Mouse (Mus musculus): ENCODE results near the gene Hnrnpa0. TPM values are rescaled to one million over a fixed set of nuclear protein-coding genes. Genes with fewer than 3 reads are reported as not detected.

Gene Hnrnpa0
- polyA plus RNA-seq, 1 experiment from 2014 or later = 72.5 TPM

DNA sequence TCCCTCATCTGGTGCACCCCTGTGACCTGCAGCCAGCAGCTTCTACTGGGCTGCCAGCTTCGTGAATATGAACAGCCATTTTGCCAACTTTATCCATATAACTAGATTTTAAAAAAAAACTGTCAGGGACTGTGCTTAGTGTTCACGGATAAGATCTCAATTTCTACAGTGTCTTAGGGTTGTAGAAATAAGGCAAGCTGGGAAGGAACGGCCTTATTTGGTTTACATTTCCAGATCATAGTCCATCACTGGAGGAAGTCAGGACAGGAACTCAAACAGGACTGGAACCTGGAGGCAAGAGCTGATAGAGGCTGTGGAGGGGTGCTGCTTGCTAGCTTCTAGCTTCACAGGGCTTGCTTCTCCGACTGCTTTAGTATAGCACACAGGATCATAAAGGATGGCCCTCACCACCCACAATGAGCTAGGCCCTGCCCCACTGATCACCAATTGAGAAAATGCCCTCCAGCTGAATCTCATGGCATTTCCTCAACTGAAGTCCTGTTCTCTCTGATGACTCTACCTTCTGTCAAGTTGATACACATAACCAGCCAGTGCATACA lies 1.4 kb upstream of the Hnrnpa0 start:
- Histone ChIP-seq H3K36me3 (ENCODE audit: control insufficient read depth, insufficient read depth, low read length) (peaks cover 10% of the 10 kb centered on the region; the same call in 1 of the 2 replicates), H3K9me3 (ENCODE audit: control insufficient read depth, low read length) (no peaks in the 10 kb centered on the region), H3K9ac (replicated peaks; ENCODE audit: low read length) (peak overlapping the region; percentile 99), H3K27ac (replicated peaks; ENCODE audit: low read depth, low read length) (peak overlapping the region; percentile 100), H3K4me1 (ENCODE audit: control insufficient read depth, insufficient read depth, low read length) (peaks cover 22% of the 10 kb centered on the region), H3K27me3 (ENCODE audit: control insufficient read depth, insufficient read depth, low read length) (no peaks in the 10 kb centered on the region), H3K4me2 (ENCODE audit: low read length) (peak overlapping the region; percentile 82), H3K4me3 (replicated peaks; ENCODE audit: low read depth, low read length) (peak overlapping the region; percentile 93)
- 35% methylated on average over 4 of the region's 4 CpGs for WGBS
- DNase-seq = no peak
- ATAC-seq (ENCODE audit: low FRiP score, low TSS enrichment) = no peak

DNA sequence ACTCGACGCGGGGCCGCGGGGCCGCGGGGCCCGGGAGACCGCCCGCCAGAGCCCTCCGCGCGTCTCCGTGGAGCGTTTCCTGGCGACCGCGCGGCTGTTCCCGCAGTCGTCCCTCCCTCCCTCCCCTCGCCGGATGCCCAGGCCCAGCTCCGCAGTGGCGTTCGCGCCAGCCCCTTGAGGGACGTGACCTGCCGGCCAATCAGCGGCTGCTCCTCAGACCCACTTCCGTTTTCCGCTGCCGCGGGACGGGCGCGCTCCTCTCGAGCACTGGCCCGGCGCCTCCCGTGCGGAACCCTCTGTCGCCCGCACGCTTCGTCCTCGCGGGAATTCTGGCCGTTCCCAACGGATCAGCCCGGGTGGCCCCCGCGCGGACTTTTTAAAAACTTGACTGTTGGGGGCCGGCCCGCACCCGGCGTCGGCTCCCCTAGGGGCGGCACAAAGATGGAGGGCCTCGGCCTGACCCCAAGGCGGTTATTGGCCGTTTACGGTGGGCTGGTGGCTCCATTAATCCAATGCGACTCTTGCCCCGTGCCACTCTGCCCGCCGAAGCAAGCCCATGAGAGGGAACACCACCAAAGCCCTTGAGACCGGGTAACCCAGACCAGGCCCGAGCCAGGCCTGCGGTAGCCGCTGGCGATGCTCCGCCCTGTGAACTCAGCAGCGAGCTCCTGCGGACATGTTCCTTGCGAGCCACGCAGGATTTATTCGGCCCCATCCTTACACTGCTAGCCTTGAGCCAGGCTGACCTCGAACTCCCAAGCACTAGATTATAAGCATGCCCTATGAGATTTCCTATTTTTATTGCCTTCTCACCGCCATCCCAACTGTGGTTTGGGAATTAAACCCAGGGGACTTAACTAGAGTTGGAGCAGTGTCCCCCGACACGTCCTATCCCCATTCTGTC lies 664 bp upstream of the Hnrnpa0 start:
- H3K9me3 ChIP-seq (ENCODE audit: control insufficient read depth, low read length) = no peaks in the 10 kb centered on the region
- H3K4me3 ChIP-seq (replicated peaks; ENCODE audit: low read depth, low read length) = peak overlapping the region; percentile 93
- peak overlapping the region; percentile 100 for H3K27ac ChIP-seq (replicated peaks; ENCODE audit: low read depth, low read length)
- peak overlapping the region; percentile 99 for H3K9ac ChIP-seq (replicated peaks; ENCODE audit: low read length)
- DNase-seq = peak; percentile 97
- no peaks in the 10 kb centered on the region for H3K27me3 ChIP-seq (ENCODE audit: control insufficient read depth, insufficient read depth, low read length)
- peaks cover 24% of the 10 kb centered on the region for H3K4me1 ChIP-seq (ENCODE audit: control insufficient read depth, insufficient read depth, low read length)
- peaks cover 10% of the 10 kb centered on the region; the same call in 1 of the 2 replicates for H3K36me3 ChIP-seq (ENCODE audit: control insufficient read depth, insufficient read depth, low read length)
- under 1% methylated on average over 83 of the region's 83 CpGs for WGBS
- ATAC-seq (ENCODE audit: low FRiP score, low TSS enrichment) = peak; percentile 97
- peak overlapping the region; percentile 82 for H3K4me2 ChIP-seq (ENCODE audit: low read length)

DNA sequence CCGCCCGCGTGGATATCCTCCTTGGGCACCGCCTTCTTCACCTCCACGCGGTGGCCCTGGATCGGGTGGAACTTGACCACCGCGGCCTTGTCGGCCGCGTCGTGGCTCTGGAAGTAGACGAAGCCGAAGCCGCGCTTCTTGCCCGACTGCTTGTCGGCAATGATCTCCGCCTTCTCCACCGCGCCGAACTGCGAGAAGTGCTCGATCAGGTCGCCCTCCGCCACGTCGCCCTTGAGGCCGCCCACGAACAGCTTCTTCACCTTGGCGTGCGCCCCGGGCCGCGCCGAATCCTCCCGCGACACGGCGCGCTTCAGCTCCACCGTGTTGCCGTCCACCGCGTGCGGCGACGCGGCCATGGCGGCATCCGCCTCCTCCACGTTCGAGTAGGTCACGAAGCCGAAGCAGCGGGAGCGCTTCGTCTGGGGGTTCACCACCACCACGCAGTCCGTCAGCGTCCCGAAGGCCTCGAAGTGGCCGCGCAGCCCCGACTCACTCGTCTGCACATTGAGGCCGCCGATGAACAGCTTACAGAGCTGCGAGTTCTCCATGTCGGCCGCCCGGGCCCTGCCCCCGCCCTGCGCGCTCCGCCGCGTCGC lies 492 bp downstream of the Hnrnpa0 start:
- Histone ChIP-seq H3K4me2 (ENCODE audit: low read length) (peak overlapping the region; percentile 83), H3K27ac (replicated peaks; ENCODE audit: low read depth, low read length) (peak overlapping the region; percentile 100), H3K9ac (replicated peaks; ENCODE audit: low read length) (peak overlapping the region; percentile 99), H3K9me3 (ENCODE audit: control insufficient read depth, low read length) (no peaks in the 10 kb centered on the region), H3K4me3 (replicated peaks; ENCODE audit: low read depth, low read length) (peak overlapping the region; percentile 93), H3K36me3 (ENCODE audit: control insufficient read depth, insufficient read depth, low read length) (peaks cover 10% of the 10 kb centered on the region; the same call in 1 of the 2 replicates), H3K4me1 (ENCODE audit: control insufficient read depth, insufficient read depth, low read length) (peaks cover 24% of the 10 kb centered on the region), H3K27me3 (ENCODE audit: control insufficient read depth, insufficient read depth, low read length) (no peaks in the 10 kb centered on the region)
- ATAC-seq (ENCODE audit: low FRiP score, low TSS enrichment) (peak; percentile 34), DNase-seq (peak; percentile 76)
- under 1% methylated on average over 81 of the region's 81 CpGs for WGBS

DNA sequence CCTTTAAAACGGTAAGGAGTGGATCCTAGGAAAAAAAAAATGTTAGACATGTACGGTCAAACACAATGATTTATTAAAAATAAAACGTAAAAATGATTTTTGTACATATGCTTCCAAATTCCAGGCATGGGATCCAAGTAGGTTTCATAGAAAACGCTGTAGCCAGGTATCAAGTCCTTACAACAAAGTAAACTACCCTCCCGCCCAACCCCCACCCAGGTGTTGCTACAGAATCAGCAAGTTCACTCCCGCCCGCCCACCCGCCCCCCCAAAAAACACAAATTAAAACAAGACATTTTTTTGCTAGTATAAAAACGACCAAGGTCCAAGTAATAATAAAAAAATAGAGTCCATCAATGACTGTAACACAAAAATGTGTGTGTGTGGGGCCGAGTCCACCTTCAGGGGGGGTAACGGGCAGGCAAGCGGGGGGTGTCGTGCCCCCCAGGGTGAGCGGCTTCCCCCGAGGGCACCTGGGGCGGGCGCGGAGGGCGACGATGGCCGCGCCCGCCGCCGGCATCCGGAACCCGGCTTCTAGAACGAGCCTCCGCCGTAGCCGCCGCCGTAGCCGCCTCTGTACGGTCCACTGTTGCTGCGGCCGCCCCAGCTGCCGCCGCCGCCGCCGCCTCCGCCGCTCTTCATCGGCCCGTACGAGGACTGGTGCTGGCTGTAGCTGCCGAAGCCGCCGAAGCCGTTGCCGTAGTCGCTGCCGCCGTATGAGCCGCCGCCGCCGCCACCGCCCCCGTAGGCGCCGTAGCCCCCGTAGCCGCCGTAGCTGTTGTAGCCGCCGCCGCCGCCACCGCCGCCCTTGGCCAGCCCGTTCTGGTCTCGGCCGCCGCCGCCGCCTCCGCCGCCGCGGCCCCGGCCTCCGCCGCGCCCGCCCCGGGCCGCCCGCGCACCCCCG lies 1.2 kb downstream of the Hnrnpa0 start:
- H3K9me3 ChIP-seq (ENCODE audit: control insufficient read depth, low read length) = no peaks in the 10 kb centered on the region
- H3K27ac ChIP-seq (replicated peaks; ENCODE audit: low read depth, low read length) = peak overlapping the region; percentile 100
- H3K4me2 ChIP-seq (ENCODE audit: low read length) = peak overlapping the region; percentile 83
- peak overlapping the region; percentile 93 for H3K4me3 ChIP-seq (replicated peaks; ENCODE audit: low read depth, low read length)
- DNase-seq = peak; percentile 35
- under 1% methylated on average over 81 of the region's 92 CpGs for WGBS
- peaks cover 10% of the 10 kb centered on the region; the same call in 1 of the 2 replicates for H3K36me3 ChIP-seq (ENCODE audit: control insufficient read depth, insufficient read depth, low read length)
- no peak for ATAC-seq (ENCODE audit: low FRiP score, low TSS enrichment)
- H3K27me3 ChIP-seq (ENCODE audit: control insufficient read depth, insufficient read depth, low read length) = no peaks in the 10 kb centered on the region
- peaks cover 24% of the 10 kb centered on the region for H3K4me1 ChIP-seq (ENCODE audit: control insufficient read depth, insufficient read depth, low read length)
- H3K9ac ChIP-seq (replicated peaks; ENCODE audit: low read length) = peak overlapping the region; percentile 99

DNA sequence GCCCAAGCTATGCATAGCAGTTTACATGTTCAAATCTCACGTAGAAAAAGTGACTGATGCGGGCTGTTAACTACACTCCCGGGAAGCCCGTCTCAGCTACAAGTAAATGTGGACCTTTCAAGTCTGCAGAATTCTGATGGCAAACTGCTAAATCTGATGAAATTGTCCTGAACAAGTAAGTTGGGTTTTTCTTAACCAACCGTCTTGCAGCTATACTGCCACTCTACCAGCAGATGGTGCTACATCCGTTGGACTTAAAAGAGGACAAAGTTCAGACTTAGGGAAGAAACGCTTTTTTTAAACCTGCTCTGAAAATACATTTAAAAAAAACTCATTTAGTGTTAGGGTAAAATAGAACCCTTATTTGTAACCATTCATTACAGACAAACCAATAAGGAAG lies 2.2 kb downstream of the Hnrnpa0 start:
- peak overlapping the region; percentile 83 for H3K4me2 ChIP-seq (ENCODE audit: low read length)
- H3K9ac ChIP-seq (replicated peaks; ENCODE audit: low read length) = no peak overlapping the region
- 31% methylated on average over 7 of the region's 7 CpGs for WGBS
- H3K4me1 ChIP-seq (ENCODE audit: control insufficient read depth, insufficient read depth, low read length) = peaks cover 24% of the 10 kb centered on the region
- DNase-seq (peak; percentile 88), ATAC-seq (ENCODE audit: low FRiP score, low TSS enrichment) (no peak)
- peaks cover 10% of the 10 kb centered on the region; the same call in 1 of the 2 replicates for H3K36me3 ChIP-seq (ENCODE audit: control insufficient read depth, insufficient read depth, low read length)
- H3K4me3 ChIP-seq (replicated peaks; ENCODE audit: low read depth, low read length) = peak overlapping the region; percentile 93
- H3K9me3 ChIP-seq (ENCODE audit: control insufficient read depth, low read length) = no peaks in the 10 kb centered on the region
- H3K27ac ChIP-seq (replicated peaks; ENCODE audit: low read depth, low read length) = no peak overlapping the region
- no peaks in the 10 kb centered on the region for H3K27me3 ChIP-seq (ENCODE audit: control insufficient read depth, insufficient read depth, low read length)

DNA sequence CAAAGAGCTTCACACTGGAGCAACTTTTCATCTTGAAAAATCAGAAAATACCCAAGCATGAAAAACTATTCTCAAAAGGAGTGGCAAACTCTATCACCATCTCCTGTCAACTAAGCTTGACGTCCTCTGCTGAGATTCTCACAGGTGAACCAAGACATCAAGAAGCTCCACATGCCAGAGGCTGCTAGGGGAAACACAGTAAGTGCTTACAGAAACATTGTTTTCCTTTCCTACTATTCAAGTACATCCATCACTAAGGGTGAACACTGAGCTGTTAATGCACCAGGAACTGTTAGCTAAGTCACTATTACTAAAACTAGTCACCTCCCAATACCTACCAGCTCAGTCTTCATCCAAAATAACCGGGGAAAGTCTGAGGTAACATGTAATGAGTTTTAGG lies 3.4 kb downstream of the Hnrnpa0 start:
- DNase-seq (no peak), ATAC-seq (ENCODE audit: low FRiP score, low TSS enrichment) (no peak)
- peaks cover 10% of the 10 kb centered on the region; the same call in 1 of the 2 replicates for H3K36me3 ChIP-seq (ENCODE audit: control insufficient read depth, insufficient read depth, low read length)
- 0 out of 2 replicates have a peak overlapping the region, but pooled peaks have one; percentile 3 for H3K4me3 ChIP-seq (replicated peaks; ENCODE audit: low read depth, low read length)
- peak overlapping the region; percentile 83 for H3K4me2 ChIP-seq (ENCODE audit: low read length)
- no peak overlapping the region for H3K9ac ChIP-seq (replicated peaks; ENCODE audit: low read length)
- peaks cover 23% of the 10 kb centered on the region for H3K4me1 ChIP-seq (ENCODE audit: control insufficient read depth, insufficient read depth, low read length)
- H3K9me3 ChIP-seq (ENCODE audit: control insufficient read depth, low read length) = no peaks in the 10 kb centered on the region
- 61% methylated on average over 2 of the region's 2 CpGs for WGBS
- no peak overlapping the region for H3K27ac ChIP-seq (replicated peaks; ENCODE audit: low read depth, low read length)
- no peaks in the 10 kb centered on the region for H3K27me3 ChIP-seq (ENCODE audit: control insufficient read depth, insufficient read depth, low read length)

DNA sequence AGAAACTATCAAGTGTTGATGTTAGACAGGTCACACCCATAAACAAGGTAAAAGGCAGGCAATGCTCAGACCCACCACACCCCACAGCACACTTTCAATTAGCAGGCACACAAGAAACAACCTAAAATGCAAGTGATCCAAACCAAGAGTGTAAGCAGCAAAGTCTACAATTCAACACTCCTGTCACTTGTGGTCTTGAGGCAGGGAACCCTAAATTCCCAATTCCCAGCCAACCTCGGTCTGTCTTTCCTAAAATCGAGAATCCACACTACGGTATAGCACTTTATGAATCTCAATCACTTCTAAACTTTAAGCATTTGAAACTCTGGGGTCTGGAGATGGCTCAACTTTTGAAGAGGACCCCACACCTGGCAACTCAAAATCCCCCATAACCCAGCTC lies 4.1 kb downstream of the Hnrnpa0 start:
- Histone ChIP-seq H3K9ac (replicated peaks; ENCODE audit: low read length) (no peak overlapping the region), H3K4me2 (ENCODE audit: low read length) (no peak overlapping the region; the same call in 1 of the 2 replicates), H3K4me1 (ENCODE audit: control insufficient read depth, insufficient read depth, low read length) (peaks cover 16% of the 10 kb centered on the region), H3K4me3 (replicated peaks; ENCODE audit: low read depth, low read length) (no peak overlapping the region), H3K9me3 (ENCODE audit: control insufficient read depth, low read length) (no peaks in the 10 kb centered on the region), H3K36me3 (ENCODE audit: control insufficient read depth, insufficient read depth, low read length) (peaks cover 10% of the 10 kb centered on the region; the same call in 1 of the 2 replicates), H3K27me3 (ENCODE audit: control insufficient read depth, insufficient read depth, low read length) (no peaks in the 10 kb centered on the region), H3K27ac (replicated peaks; ENCODE audit: low read depth, low read length) (no peak overlapping the region)
- no peak for ATAC-seq (ENCODE audit: low FRiP score, low TSS enrichment)
- WGBS = 96% methylated on average over 3 of the region's 3 CpGs
- no peak for DNase-seq

DNA sequence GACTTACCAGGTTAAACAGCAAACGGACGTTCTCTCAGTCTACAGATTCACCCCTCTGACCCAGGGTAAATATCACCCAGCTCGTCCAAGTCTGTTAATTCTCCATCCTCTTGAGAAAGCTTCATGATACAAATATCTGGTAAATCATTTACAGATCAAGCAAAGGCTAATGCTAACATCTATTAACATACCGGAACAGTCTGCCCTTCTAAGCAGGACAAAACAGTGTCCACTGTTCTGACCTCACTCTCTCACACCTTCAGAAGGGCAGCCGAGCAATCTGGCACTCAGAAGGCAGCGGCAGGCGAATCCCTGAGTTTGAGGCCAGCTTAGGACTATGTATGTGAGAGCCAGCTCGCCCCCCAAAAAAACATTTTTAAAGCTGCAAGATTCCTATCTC lies 5.0 kb downstream of the Hnrnpa0 start:
- DNase-seq (no peak), ATAC-seq (ENCODE audit: low FRiP score, low TSS enrichment) (no peak)
- Histone ChIP-seq H3K27me3 (ENCODE audit: control insufficient read depth, insufficient read depth, low read length) (no peaks in the 10 kb centered on the region), H3K36me3 (ENCODE audit: control insufficient read depth, insufficient read depth, low read length) (peaks cover 10% of the 10 kb centered on the region; the same call in 1 of the 2 replicates), H3K4me1 (ENCODE audit: control insufficient read depth, insufficient read depth, low read length) (peaks cover 16% of the 10 kb centered on the region), H3K9me3 (ENCODE audit: control insufficient read depth, low read length) (no peaks in the 10 kb centered on the region), H3K4me2 (ENCODE audit: low read length) (no peak overlapping the region), H3K4me3 (replicated peaks; ENCODE audit: low read depth, low read length) (no peak overlapping the region), H3K9ac (replicated peaks; ENCODE audit: low read length) (no peak overlapping the region), H3K27ac (replicated peaks; ENCODE audit: low read depth, low read length) (no peak overlapping the region)
- 73% methylated on average over 8 of the region's 8 CpGs for WGBS
